Mouse (Mus musculus): ENCODE measurements around the gene Map3k19.

Gene Map3k19

GRCm38 (mm10) chr1:127854486-127855222, at the start of gene Map3k19:
TSS of gene Map3k19 (minus strand) at chr1:127855031.
- DNase-seq (ENCODE audit: low read depth, low spot score): no peak

- DNase-seq (ENCODE audit: low read depth, low spot score): no peak
These were observed 44.6 kb upstream of the Map3k19 start for GRCm38 (mm10) chr1:127899401-127899800.

DNA sequence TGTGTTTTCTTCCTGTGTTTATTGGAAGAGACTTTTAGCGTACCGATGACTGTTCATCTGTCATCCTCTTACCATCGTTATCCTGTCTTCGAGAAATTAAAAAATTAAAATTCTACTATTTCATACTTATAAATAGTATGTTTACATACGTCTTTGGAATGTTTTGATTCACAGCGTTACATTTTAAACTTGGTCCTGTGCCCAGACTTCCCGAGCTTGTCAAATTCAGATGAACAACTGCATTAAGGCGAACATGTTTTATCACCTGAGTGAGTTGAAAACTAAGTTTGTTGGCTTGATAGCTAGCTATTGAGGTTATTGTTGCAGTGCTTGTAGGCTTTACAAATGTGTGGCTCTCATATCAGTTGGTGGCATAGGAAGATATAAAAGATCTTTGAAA, 14.4 kb upstream of the Map3k19 start:
- no peak for DNase-seq (ENCODE audit: low read depth, low spot score)

- peak; percentile 92 for DNase-seq (ENCODE audit: low read depth, low spot score)
These were observed 13.8 kb upstream of the Map3k19 start, which contains the start of gene Rab3gap1 for GRCm38 (mm10) chr1:127868300-127869261. TSS of gene Rab3gap1 (plus strand) at chr1:127868773.

DNA sequence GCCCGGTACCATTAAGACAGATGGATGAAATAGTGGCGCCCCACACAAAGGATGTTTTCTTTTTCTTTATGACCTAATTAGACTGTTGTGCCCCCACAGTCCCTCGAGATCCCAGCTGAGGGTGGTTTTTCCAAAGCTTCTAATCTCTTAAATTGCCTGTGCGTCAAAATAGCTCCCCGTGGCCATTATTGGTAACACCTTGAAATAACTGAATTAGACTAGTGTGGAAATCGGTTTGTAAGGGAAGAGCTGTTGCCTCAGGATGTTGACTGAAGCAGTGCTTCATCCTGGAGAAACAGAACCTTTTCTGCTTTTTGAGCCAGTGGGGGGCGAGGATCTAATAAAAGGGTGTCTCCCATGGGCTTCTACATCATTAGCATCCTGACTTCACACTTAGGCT, 9.0 kb upstream of the Map3k19 start:
- DNase-seq (ENCODE audit: low read depth, low spot score): no peak

DNA sequence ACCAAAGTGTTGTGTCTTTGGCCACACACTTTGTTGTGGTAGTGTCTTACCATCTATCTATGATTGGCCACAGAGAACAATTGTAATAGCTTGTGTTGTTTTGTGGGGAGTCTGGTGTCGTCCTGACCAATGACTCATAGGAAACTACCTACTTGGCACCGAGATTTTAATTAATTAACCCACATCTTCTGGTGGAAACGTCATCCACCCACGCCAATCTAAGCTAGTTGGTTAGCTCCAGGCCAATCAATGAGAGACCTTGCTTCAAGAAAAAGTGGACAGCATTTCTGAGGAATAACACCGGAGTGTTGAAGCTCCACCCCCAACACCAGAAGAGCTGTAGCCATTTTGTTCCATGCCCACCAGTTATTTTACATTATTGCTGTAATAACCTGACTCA, 7.1 kb upstream of the Map3k19 start:
- no peak for DNase-seq (ENCODE audit: low read depth, low spot score)

DNA sequence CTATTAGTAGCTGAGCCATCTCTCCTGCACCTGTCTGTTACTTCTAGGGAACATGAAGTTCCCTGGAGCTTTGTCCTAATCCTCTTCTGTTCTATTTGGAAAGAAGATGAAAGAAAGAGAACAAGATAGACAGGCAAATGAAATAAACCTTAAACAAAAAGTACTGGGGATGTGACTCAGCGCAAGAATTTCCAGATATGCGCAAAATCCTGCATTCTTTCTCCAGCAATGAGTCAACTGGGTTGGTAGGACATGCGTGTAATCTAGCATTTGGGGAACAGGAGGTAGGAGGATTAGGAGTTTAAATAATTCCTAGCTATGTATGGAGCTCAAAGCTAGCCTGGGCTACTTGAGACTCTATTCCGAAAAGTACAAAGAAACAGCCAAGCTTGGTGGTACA, 5.7 kb upstream of the Map3k19 start:
- no peak for DNase-seq (ENCODE audit: low read depth, low spot score)

DNA sequence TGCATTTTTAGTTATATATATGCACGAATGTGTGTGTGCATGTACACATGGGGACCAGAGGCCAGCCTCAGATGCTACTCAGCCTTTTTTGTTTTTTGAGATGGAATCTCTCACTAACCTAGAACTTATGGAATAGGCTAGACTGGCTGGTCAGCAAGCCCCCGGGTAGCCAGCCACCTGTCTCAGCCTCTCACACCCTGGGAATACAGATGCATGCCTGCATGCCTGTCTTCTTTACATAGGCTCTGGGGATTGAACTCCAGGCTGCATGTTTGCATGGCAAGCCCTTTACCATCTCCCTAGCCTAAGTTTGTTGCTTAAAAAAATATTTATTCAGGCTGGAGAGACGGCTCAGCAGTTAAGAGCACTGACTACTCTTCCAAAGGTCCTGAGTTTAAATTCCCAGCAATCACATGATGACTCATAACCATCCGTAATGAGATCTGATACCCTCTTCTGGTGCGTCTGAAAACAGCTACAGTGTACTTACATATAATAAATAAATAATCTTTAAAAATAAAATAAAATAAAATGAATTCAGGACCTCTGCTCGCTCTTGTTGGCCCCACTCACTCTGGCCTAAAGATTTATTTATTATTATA, 5.1 kb upstream of the Map3k19 start:
- no peak for DNase-seq (ENCODE audit: low read depth, low spot score)

DNA sequence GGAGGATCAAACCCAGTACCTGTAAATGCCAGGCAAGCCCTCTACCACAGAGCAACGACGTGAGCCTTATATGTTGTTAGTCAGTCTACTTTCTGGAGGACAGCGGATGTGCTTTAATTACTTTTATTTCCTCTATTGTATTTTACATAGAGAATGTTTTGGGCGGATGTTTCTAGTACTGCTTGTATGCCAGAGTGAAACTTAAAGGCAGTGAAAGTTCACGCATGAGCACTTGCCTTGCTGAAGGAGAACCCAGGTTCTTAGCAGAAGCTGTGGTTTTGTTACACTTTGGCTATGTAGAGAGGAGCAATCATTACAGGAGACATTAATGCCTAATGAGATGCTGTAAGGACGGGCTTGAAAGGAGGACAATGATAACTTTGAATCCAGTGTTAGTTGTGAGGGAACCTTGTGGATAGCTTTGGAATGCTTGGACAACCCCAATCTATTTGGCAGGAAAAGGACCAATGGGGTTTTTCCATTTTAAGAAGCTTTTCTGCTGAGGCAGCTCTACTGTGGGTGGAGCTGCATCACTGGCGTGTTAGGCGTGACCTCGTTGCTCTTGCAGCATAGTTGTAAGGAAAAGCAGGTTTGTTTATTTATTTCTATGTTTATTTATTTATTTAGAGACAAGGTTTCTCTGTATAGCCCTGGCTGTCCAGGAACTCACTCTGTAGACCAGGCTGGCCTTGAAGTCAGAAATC, 4.3 kb upstream of the Map3k19 start:
- no peak for DNase-seq (ENCODE audit: low read depth, low spot score)

GRCm38 (mm10) chr1:127850075-127850610, 4.7 kb downstream of the Map3k19 start:
- DNase-seq (ENCODE audit: low read depth, low spot score): no peak

DNA sequence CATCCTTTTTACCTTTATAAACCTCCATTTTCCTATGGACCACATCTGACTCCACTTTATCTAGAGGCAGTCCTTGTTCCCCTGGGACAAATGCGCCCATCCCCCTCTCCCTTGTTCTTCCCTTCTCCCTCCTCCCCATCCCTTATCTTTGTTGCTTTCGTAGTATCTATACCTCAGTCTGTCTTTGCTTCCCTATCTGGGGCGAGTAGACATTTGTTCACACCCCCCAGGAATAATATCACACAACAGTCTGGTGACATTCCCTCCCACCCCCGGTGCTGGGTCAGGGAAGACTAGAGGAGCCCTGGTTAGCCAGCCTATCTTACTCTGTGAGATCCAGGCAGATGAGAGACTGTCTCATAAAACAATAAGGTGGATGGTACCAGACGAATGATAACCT, 9.4 kb downstream of the Map3k19 start:
- no peak for DNase-seq (ENCODE audit: low read depth, low spot score)

- no peak for DNase-seq (ENCODE audit: low read depth, low spot score)
These were observed 16.2 kb downstream of the Map3k19 start for GRCm38 (mm10) chr1:127838602-127839001.

DNA sequence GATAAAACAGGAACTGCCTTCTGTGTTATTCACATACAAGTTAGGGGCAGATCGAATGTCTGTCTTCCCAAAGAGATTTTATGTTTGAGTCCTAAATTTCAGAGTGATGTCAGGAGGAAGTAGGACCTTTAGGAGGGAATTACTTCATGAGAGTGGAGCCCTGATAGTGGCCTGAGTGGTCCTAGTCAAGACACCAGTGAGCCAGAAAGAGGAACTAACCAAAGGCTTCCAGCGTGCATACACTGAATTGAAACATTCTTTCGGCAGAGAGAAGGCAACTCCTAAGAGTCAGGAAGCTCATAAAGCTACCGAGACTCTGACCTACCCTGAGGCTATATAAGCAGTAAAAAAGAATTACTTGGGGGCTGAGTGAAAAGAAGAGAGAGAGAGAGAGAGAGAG, 18.2 kb downstream of the Map3k19 start:
- DNase-seq (ENCODE audit: low read depth, low spot score): no peak

DNA sequence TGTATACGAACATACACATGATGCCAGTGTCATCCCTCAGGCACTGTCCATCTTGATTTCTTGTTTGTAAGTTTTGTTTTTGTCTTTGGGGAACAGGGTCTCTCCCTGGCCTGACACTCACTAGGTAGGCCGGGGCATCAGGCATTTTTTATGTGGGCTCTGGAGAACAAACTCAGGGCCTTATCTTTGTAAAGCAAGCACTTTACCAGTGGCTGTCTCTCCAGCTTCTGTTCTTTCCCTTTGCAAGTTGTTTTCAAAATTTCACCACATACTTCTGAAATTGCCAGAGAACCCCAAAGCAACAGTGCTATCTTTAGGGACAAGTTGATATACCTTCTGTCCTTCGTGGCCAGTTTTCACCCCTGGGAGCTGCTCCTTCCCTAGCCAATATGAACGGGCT, 20.6 kb downstream of the Map3k19 start:
- no peak for DNase-seq (ENCODE audit: low read depth, low spot score)

DNA sequence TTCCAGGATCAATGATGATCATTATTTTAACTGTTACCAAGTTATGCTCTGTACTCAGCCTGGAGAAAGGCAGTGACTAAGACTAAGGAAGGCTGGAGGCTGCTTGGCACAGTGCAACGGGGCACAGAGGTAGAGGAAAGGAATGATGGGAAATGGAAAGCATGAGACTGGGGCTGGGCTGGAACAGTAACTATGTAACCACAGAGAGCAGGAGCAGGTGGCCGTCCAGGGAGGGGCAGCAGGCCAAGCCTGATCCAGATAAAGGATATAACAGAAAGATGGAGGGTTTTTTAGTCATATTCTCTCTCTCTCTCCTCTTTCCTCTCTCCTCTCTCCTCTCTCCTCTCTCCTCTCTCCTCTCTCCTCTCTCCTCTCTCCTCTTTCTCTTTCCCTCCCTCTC, 21.1 kb downstream of the Map3k19 start:
- DNase-seq (ENCODE audit: low read depth, low spot score): no peak

- no peak for DNase-seq (ENCODE audit: low read depth, low spot score)
These were observed 24.5 kb downstream of the Map3k19 start for GRCm38 (mm10) chr1:127830215-127830921.

GRCm38 (mm10) chr1:127827325-127827724, 27.5 kb downstream of the Map3k19 start:
- peak; percentile 66 for DNase-seq (ENCODE audit: low read depth, low spot score)

DNA sequence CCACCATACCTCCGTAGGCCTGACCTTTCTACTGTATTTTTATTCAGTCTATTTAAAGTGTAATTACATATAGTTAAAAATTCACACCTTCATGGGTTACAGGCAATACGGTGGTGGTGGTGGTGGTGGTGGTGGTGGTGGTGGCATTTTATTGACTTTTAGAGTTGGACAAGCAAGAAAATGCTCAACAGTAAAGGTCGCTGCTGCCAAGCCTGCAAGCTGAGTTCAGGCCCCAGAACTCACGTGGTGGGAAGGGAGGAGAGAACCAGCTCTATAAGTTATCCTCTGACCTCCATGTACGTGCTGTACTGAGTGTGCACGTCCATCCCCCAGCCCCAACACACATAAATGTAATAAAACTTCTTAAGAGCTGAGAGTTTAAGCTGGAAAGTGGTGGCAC, 38.5 kb downstream of the Map3k19 start:
- no peak for DNase-seq (ENCODE audit: low read depth, low spot score)

DNA sequence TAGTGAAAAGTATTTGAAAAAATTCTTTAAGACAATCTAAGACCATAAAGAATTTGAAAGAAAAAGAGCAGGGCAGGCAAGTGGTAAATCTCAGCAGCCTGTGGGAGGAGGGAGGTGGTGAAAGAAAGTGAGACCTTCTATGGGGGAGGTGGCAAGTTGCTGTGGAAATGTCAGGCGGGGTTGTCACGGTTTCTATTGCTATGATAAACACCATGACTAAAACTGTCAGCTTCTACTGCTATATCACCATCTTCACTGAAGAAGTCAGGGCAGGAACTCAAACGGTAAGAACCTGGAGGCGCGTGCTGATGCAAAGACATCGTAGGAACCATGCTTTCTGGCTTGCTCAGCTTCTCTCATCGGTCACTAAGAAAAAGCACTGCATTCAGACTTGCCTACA, 41.9 kb downstream of the Map3k19 start:
- DNase-seq (ENCODE audit: low read depth, low spot score): no peak

DNA sequence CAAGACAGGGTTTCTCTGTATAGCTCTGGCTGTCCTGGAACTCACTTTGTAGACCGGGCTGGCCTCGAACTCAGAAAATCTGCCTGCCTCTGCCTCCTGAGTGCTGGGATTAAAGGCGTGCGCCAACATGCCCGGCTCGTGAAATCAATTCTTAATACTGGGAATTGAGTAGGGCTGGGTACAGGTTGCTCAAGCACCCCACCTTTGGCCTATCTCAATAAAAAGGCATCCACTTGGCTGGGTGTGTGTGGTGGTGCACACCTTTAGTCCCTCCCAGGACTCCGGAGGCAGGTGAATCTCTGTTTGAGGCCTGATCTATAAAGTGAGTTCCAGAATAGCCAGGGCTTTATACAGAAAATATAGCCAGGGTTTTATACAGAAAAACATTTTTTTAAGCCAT, 46.2 kb downstream of the Map3k19 start:
- no peak for DNase-seq (ENCODE audit: low read depth, low spot score)

DNA sequence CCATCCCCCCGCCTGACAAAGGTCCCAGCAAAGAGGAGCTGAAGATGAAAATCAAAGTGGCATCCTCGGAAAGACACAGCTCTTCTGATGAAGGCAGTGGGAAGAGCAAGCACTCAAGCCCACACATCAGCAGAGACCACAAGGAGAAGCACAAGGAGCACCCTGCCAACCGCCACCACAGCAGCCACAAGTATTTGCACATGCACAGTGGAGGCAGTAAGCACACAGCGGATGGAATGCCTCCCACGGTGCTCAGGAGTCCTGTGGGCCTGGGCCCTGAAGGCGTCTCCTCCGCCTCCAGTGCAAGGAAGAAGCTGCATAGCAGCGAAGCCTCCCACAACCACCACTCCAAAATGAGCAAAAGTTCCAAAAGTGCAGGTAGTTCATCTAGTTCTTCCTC, 51.9 kb downstream of the Map3k19 start:
- DNase-seq (ENCODE audit: low read depth, low spot score): peak; percentile 48

Measured in R1 (cell line).